Mouse (Mus musculus): ENCODE measurements at regions not wholly inside any gene's neighbourhood (a gene's known extent, or its start where the extent isn't known, plus 50 kb on each side); places are given as distances from the start of the nearest gene placed in this dataset.

DNA sequence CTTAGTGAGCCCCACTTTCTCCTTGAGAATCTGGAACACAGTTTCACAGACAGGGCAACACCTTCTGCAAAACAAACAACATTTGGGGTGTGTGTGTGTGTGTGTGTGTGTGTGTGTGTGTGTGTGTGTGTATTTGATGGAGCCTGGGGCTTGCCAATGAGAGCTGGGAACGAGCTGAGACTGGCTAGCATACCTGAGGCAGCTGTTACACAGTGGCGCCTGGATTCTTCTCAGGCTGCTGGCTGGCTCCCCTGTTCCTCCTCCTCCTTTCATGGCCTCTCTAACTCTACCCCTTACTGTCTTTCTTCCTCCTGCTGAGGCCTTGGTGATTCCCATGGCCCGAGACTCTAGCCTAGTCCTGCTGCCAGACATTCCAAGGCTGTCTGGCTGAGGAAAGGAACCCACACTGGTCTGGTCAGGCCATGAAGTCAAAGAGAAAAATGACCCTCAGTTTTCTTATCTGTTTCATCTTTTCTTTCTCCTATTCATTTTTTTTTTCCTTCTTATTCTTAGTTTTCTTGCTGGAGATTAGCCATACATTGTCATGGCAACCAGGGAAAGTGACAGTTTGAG, 79.6 kb upstream of the Sem1 start:
- H3K27me3 ChIP-seq (ENCODE audit: control insufficient read depth, insufficient read depth, low read length): no peaks in the 10 kb centered on the region
- no peak overlapping the region for H3K4me2 ChIP-seq (replicated peaks; ENCODE audit: low read depth, low read length)
- WGBS: 40% methylated on average over 3 of the region's 3 CpGs
- DNase-seq (ENCODE audit: low spot score) (no peak), ATAC-seq (ENCODE audit: low FRiP score) (no peak)
- no peak overlapping the region for H3K4me3 ChIP-seq (ENCODE audit: low read depth, low read length)
- H3K9me3 ChIP-seq (ENCODE audit: control insufficient read depth, low read length): no peaks in the 10 kb centered on the region
- H3K27ac ChIP-seq (ENCODE audit: low read depth, low read length): no peak overlapping the region
- no peaks in the 10 kb centered on the region for H3K36me3 ChIP-seq (ENCODE audit: control insufficient read depth, insufficient read depth, low read length)
- H3K9ac ChIP-seq (ENCODE audit: low read depth, low read length): no peak overlapping the region
- H3K4me1 ChIP-seq (replicated peaks; ENCODE audit: control insufficient read depth, insufficient read depth, low read length): no peaks in the 10 kb centered on the region

DNA sequence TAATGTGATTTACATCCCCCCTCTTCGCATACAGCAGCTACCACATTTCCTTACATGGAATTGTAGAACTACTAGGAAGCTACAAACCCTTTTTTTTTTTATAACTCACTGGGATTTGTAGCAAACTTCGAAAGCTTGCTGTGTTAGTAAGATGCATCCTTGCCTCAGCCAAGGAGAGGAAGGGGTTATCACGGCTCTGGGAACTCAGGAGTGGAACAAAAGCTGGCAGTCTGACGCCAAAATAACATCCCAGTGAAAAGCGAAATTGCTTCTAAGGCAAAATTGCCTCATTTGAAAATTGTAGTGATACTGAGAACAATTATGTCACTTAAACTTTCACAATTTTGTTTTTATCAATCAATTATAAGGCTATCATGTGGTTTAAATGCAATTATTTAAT, 81.6 kb upstream of the Sem1 start:
- no peak for ATAC-seq (ENCODE audit: low FRiP score)
- H3K4me3 ChIP-seq (ENCODE audit: low read depth, low read length): no peak overlapping the region
- no peak overlapping the region for H3K9ac ChIP-seq (ENCODE audit: low read depth, low read length)
- H3K36me3 ChIP-seq (ENCODE audit: control insufficient read depth, insufficient read depth, low read length): no peaks in the 10 kb centered on the region
- 66% methylated on average over 5 of the region's 5 CpGs for WGBS
- no peak overlapping the region for H3K27ac ChIP-seq (ENCODE audit: low read depth, low read length)
- H3K4me2 ChIP-seq (replicated peaks; ENCODE audit: low read depth, low read length): no peak overlapping the region
- no peak for DNase-seq (ENCODE audit: low spot score)
- no peaks in the 10 kb centered on the region for H3K27me3 ChIP-seq (ENCODE audit: control insufficient read depth, insufficient read depth, low read length)
- H3K4me1 ChIP-seq (replicated peaks; ENCODE audit: control insufficient read depth, insufficient read depth, low read length): no peaks in the 10 kb centered on the region
- H3K9me3 ChIP-seq (ENCODE audit: control insufficient read depth, low read length): no peaks in the 10 kb centered on the region

GRCm38 (mm10) chr6:6666762-6667161, 88.3 kb upstream of the Sem1 start:
- no peaks in the 10 kb centered on the region for H3K36me3 ChIP-seq (ENCODE audit: control insufficient read depth, insufficient read depth, low read length)
- H3K4me3 ChIP-seq (ENCODE audit: low read depth, low read length): no peak overlapping the region
- WGBS: 87% methylated on average over 5 of the region's 5 CpGs
- no peak overlapping the region for H3K4me2 ChIP-seq (replicated peaks; ENCODE audit: low read depth, low read length)
- DNase-seq (ENCODE audit: low spot score) (no peak), ATAC-seq (ENCODE audit: low FRiP score) (no peak)
- no peak overlapping the region for H3K27ac ChIP-seq (ENCODE audit: low read depth, low read length)
- no peak overlapping the region for H3K9ac ChIP-seq (ENCODE audit: low read depth, low read length)
- no peaks in the 10 kb centered on the region for H3K4me1 ChIP-seq (replicated peaks; ENCODE audit: control insufficient read depth, insufficient read depth, low read length)
- no peaks in the 10 kb centered on the region for H3K9me3 ChIP-seq (ENCODE audit: control insufficient read depth, low read length)
- no peaks in the 10 kb centered on the region for H3K27me3 ChIP-seq (ENCODE audit: control insufficient read depth, insufficient read depth, low read length)

DNA sequence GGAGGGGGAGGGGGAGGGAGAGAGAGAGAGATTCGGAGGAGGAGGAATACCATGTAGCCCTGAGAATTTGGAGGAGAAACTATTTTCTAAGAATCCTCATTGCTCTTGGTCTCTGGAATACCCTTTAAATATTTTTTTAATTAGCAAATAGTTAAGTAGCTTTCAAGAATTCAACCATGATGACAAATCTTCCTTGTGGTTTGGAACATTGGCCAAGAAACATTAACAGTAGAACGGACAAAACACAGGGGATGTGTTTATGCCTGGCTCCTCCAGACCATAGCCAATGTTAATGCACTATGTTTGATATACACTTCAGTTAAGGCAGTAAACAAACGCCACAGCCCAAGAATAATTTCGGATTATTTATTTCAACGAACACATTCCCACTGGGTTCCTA, 110.8 kb upstream of the Sem1 start:
- DNase-seq (ENCODE audit: low spot score) (no peak), ATAC-seq (ENCODE audit: low FRiP score) (no peak)
- no peaks in the 10 kb centered on the region for H3K9me3 ChIP-seq (ENCODE audit: control insufficient read depth, low read length)
- H3K27me3 ChIP-seq (ENCODE audit: control insufficient read depth, insufficient read depth, low read length): no peaks in the 10 kb centered on the region
- no peak overlapping the region for H3K4me2 ChIP-seq (replicated peaks; ENCODE audit: low read depth, low read length)
- WGBS: 85% methylated on average over 5 of the region's 5 CpGs
- H3K36me3 ChIP-seq (ENCODE audit: control insufficient read depth, insufficient read depth, low read length): no peaks in the 10 kb centered on the region
- no peak overlapping the region for H3K9ac ChIP-seq (ENCODE audit: low read depth, low read length)
- H3K27ac ChIP-seq (ENCODE audit: low read depth, low read length): no peak overlapping the region
- no peaks in the 10 kb centered on the region for H3K4me1 ChIP-seq (replicated peaks; ENCODE audit: control insufficient read depth, insufficient read depth, low read length)
- H3K4me3 ChIP-seq (ENCODE audit: low read depth, low read length): no peak overlapping the region

- no peak overlapping the region for H3K27ac ChIP-seq (ENCODE audit: low read depth, low read length)
- no peak overlapping the region for H3K4me3 ChIP-seq (ENCODE audit: low read depth, low read length)
- H3K4me1 ChIP-seq (replicated peaks; ENCODE audit: control insufficient read depth, insufficient read depth, low read length): no peaks in the 10 kb centered on the region
- ATAC-seq (ENCODE audit: low FRiP score) (no peak), DNase-seq (ENCODE audit: low spot score) (no peak)
- no peak overlapping the region for H3K4me2 ChIP-seq (replicated peaks; ENCODE audit: low read depth, low read length)
- 72% methylated on average over 5 of the region's 5 CpGs for WGBS
- no peaks in the 10 kb centered on the region for H3K9me3 ChIP-seq (ENCODE audit: control insufficient read depth, low read length)
- no peaks in the 10 kb centered on the region for H3K27me3 ChIP-seq (ENCODE audit: control insufficient read depth, insufficient read depth, low read length)
- H3K9ac ChIP-seq (ENCODE audit: low read depth, low read length): no peak overlapping the region
- no peaks in the 10 kb centered on the region for H3K36me3 ChIP-seq (ENCODE audit: control insufficient read depth, insufficient read depth, low read length)
Observed at GRCm38 (mm10) chr6:6690188-6690587, 111.7 kb upstream of the Sem1 start.

DNA sequence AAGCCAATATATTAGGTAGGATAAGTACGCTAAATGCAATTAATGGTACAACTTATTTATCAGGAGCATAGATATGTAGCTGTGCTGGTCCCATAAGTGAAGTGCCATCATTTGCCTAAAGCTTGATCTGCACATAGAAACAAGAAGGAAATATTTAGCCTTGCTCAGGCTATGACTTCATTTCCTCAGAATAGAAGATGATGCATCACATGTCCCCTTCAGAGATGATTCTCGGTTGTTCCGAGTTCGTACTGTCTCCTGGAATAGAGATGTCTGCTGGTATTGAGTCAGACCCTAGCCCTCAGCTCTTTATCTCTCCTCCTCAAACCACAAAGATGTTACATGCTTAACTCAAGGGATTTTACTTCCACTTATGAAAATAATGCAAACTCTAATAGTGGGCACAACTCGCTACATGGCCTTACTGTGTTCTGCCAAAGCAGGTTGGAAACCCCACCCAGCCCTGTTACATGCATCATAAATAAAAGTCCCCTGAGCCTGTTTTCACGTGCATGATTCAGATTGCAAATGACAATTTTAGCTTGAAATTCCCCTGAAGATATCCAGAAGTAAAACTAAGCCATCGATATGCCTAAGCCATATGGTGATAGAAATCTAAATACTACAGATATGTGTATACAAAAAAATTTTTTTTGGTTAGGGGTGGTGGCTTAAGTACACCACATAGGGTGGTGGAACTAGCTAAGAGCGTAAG, 113.8 kb upstream of the Sem1 start:
- Histone ChIP-seq H3K9me3 (ENCODE audit: control insufficient read depth, low read length) (no peaks in the 10 kb centered on the region), H3K9ac (ENCODE audit: low read depth, low read length) (no peak overlapping the region), H3K4me3 (ENCODE audit: low read depth, low read length) (no peak overlapping the region), H3K4me1 (replicated peaks; ENCODE audit: control insufficient read depth, insufficient read depth, low read length) (no peaks in the 10 kb centered on the region), H3K36me3 (ENCODE audit: control insufficient read depth, insufficient read depth, low read length) (no peaks in the 10 kb centered on the region), H3K4me2 (replicated peaks; ENCODE audit: low read depth, low read length) (no peak overlapping the region), H3K27me3 (ENCODE audit: control insufficient read depth, insufficient read depth, low read length) (no peaks in the 10 kb centered on the region), H3K27ac (ENCODE audit: low read depth, low read length) (no peak overlapping the region)
- WGBS: 90% methylated on average over 8 of the region's 8 CpGs
- DNase-seq (ENCODE audit: low spot score) (no peak), ATAC-seq (ENCODE audit: low FRiP score) (no peak)

DNA sequence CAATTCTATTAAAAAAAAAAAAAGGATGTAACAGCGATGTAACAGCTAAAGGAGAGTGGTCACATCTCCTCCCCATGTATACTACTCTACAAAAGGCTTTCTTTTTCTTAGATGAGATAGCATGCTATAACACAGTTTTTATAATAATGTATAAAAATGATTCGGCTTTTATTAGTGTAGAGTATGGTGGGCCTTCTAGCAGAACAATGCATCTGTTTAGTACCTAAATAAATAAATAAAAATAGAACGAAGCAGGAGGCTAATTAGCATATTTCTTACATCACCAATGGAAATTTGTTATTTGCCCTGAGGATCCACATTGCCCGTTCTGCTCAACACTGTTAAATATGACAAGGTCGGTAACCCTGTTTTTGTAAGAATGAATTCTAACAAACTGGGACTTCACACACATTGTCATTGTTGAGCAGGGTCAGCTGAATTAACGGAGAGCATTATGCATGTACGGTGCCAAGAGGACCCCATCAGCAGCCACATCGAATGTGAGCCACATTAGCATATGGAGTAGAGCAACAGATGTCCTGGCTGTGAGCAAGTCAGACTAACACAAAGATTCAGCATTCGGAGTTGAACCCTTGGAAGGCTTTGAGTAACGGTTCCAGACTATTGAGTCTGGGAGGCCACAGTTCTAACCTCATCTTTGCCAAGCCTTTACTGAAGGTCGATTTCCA, 117.4 kb upstream of the Sem1 start:
- H3K4me3 ChIP-seq (ENCODE audit: low read depth, low read length): no peak overlapping the region
- H3K4me1 ChIP-seq (replicated peaks; ENCODE audit: control insufficient read depth, insufficient read depth, low read length): no peaks in the 10 kb centered on the region
- peak; percentile 19 for DNase-seq (ENCODE audit: low spot score)
- no peak overlapping the region for H3K27ac ChIP-seq (ENCODE audit: low read depth, low read length)
- H3K9me3 ChIP-seq (ENCODE audit: control insufficient read depth, low read length): no peaks in the 10 kb centered on the region
- no peak overlapping the region for H3K4me2 ChIP-seq (replicated peaks; ENCODE audit: low read depth, low read length)
- H3K9ac ChIP-seq (ENCODE audit: low read depth, low read length): no peak overlapping the region
- ATAC-seq (ENCODE audit: low FRiP score): peak; percentile 90
- WGBS: 66% methylated on average over 11 of the region's 11 CpGs
- H3K27me3 ChIP-seq (ENCODE audit: control insufficient read depth, insufficient read depth, low read length): no peaks in the 10 kb centered on the region
- H3K36me3 ChIP-seq (ENCODE audit: control insufficient read depth, insufficient read depth, low read length): no peaks in the 10 kb centered on the region

- Histone ChIP-seq H3K36me3 (ENCODE audit: control insufficient read depth, insufficient read depth, low read length) (no peaks in the 10 kb centered on the region), H3K9me3 (ENCODE audit: control insufficient read depth, low read length) (no peaks in the 10 kb centered on the region), H3K27ac (ENCODE audit: low read depth, low read length) (no peak overlapping the region), H3K9ac (ENCODE audit: low read depth, low read length) (no peak overlapping the region), H3K4me3 (ENCODE audit: low read depth, low read length) (no peak overlapping the region), H3K4me2 (replicated peaks; ENCODE audit: low read depth, low read length) (no peak overlapping the region), H3K4me1 (replicated peaks; ENCODE audit: control insufficient read depth, insufficient read depth, low read length) (no peaks in the 10 kb centered on the region), H3K27me3 (ENCODE audit: control insufficient read depth, insufficient read depth, low read length) (no peaks in the 10 kb centered on the region)
- WGBS: 70% methylated on average over 10 of the region's 10 CpGs
- ATAC-seq (ENCODE audit: low FRiP score) (no peak), DNase-seq (ENCODE audit: low spot score) (no peak)
Observed at GRCm38 (mm10) chr6:6697418-6697979, 119.0 kb upstream of the Sem1 start.
